28 mouse cellular contexts compared by ENCODE assay signal in genomic region chr17:12123168-12123567, GRCm38 (mm10). TPM values are rescaled to one million over a fixed set of nuclear protein-coding genes. Genes with fewer than 3 reads are reported as not detected.
DNase-seq lines count a peak whose midpoint lies in the region; ATAC-seq and TF ChIP-seq lines count a peak whose summit lies in the region.
"Had no signal": no experiment of that assay in that cellular context is flagged by ENCODE, and none has a peak within 500 bp of the region (broad histone marks: within the 10 kb centered on the region; RNA-seq: fewer than 3 reads in every experiment).

No protein-coding gene starts in this region.

- H3K9ac ChIP-seq in heart, embryonic 13.5 days, result no peak overlapping the region; the same call in 1 of the 2 replicates
- H3K9ac ChIP-seq: embryonic facial prominence, embryonic 15.5 days; forebrain, postnatal 0 days; hindbrain, embryonic 13.5 days; limb, embryonic 15.5 days; neural tube, embryonic 13.5 days had no signal

- no peak for TF ChIP-seq CTCF in small intestine, adult 2 months (IDR thresholded peaks at IDR 0.05; ENCODE audit: extremely low read depth, insufficient read length, insufficient replicate concordance, low read depth, low read length)

- no peak for ATAC-seq in heart, embryonic 13.5 days (ENCODE audit: extremely low read depth, insufficient number of reproducible peaks, low FRiP score, low TSS enrichment)
- ATAC-seq: CD4-positive, CD25-positive, alpha-beta regulatory T cell, adult 4 months; forebrain, postnatal 0 days; inflammation-experienced regulatory T-cells, adult 6 months; Patski had no signal

- peak; percentile 30 for DNase-seq in adrenal gland, adult 2 months
- DNase-seq in adrenal gland, postnatal 4 days (ENCODE audit: low spot score in 2 of 2), result no peak
- DNase-seq in heart, adult 8-10 months (ENCODE audit: low spot score), result no peak
- peak; percentile 35 for DNase-seq in induced T-regulatory cell, adult 2 months (ENCODE audit: low read depth)
- no peak for DNase-seq in cerebellum, adult 11-12 months
- DNase-seq in layer of hippocampus, adult 8-10 months (ENCODE audit: low spot score in 2 of 2), result no peak
- DNase-seq: adrenal gland, postnatal 25 days; cerebellum, adult 9-11 months; forebrain, postnatal 0 days; gastrocnemius, postnatal 25 days; kidney, adult 18-20 months; left cerebral cortex, postnatal 4 days; lung, postnatal 4 days; midbrain, embryonic 14.5 days; retina, postnatal 1 day; right cerebral cortex, postnatal 25 days; thymus, adult 18-20 months; thymus, postnatal 36 days had no signal

- TF ChIP-seq POLR2A in small intestine, adult 2 months (IDR thresholded peaks at IDR 0.05; ENCODE audit: low read depth, low read length), result no peak

- WGBS in heart, embryonic 13.5 days, result 27% methylated on average over 3 of the region's 3 CpGs
- 51% methylated on average over 3 of the region's 3 CpGs for WGBS in small intestine, adult 2 months

- no peaks in the 10 kb centered on the region for H3K27me3 ChIP-seq in heart, embryonic 13.5 days (replicated peaks)
- no peaks in the 10 kb centered on the region for H3K27me3 ChIP-seq in small intestine, adult 2 months (ENCODE audit: control insufficient read depth, insufficient read depth, low read length)
- H3K27me3 ChIP-seq: embryonic facial prominence, embryonic 15.5 days; hindbrain, embryonic 13.5 days; limb, embryonic 15.5 days; neural tube, embryonic 13.5 days; Patski had no signal

- H3K9me3 ChIP-seq in heart, embryonic 13.5 days, result peaks cover 6% of the 10 kb centered on the region; the same call in 1 of the 2 replicates
- H3K9me3 ChIP-seq: embryonic facial prominence, embryonic 15.5 days; forebrain, embryonic 10.5 days; limb, embryonic 15.5 days; neural tube, embryonic 13.5 days had no signal

- peaks cover 32% of the 10 kb centered on the region for H3K4me1 ChIP-seq in heart, embryonic 13.5 days
- H3K4me1 ChIP-seq in small intestine, adult 2 months (ENCODE audit: control insufficient read depth, insufficient read depth, insufficient read length, low read length), result peaks cover 7% of the 10 kb centered on the region; the same call in 1 of the 2 replicates

- H3K27ac ChIP-seq in heart, embryonic 13.5 days (replicated peaks), result 0 out of 2 replicates have a peak overlapping the region, but pooled peaks have one; percentile 5
- H3K27ac ChIP-seq in small intestine, adult 2 months (ENCODE audit: insufficient read depth, low read depth, low read length), result peak overlapping the region; percentile 63; the same call in 1 of the 2 replicates
- H3K27ac ChIP-seq: embryonic facial prominence, embryonic 15.5 days; forebrain, embryonic 10.5 days; hindbrain, embryonic 13.5 days; limb, embryonic 15.5 days; neural tube, embryonic 13.5 days had no signal

- 0 out of 2 replicates have a peak overlapping the region, but pooled peaks have one; percentile 3 for H3K4me3 ChIP-seq in heart, embryonic 13.5 days
- H3K4me3 ChIP-seq in small intestine, adult 2 months (ENCODE audit: low read depth, low read length), result no peak overlapping the region
- H3K4me3 ChIP-seq: embryonic facial prominence, embryonic 15.5 days; forebrain, embryonic 10.5 days; hindbrain, embryonic 13.5 days; limb, embryonic 15.5 days; neural tube, embryonic 13.5 days had no signal

- H3K4me2 ChIP-seq in heart, embryonic 13.5 days, result peak overlapping the region; percentile 96
- H3K4me2 ChIP-seq: embryonic facial prominence, embryonic 15.5 days; hindbrain, embryonic 13.5 days; limb, embryonic 15.5 days; neural tube, embryonic 13.5 days had no signal

- H3K36me3 ChIP-seq in heart, embryonic 13.5 days, result peaks cover 29% of the 10 kb centered on the region
- H3K36me3 ChIP-seq in small intestine, adult 2 months (ENCODE audit: control insufficient read depth, insufficient read depth, low read length), result peaks cover 5% of the 10 kb centered on the region; the same call in 1 of the 2 replicates

RNA-seq across cellular contexts. Expression of gene Agpat4, which starts 4.7 kb away (rescaled TPM):
- total RNA-seq in adrenal gland, adult 2 months (2021), result 10 to 100 TPM; 23.9 to 85.2 TPM
- 13.1 and 20.7 TPM in 2 replicates for polyA plus RNA-seq in adrenal gland, adult 2 months (2012; rRNA removed)
- 10 to 100 TPM; 26.0 to 26.4 TPM for total RNA-seq in adrenal gland, postnatal 4 days (2021)
- polyA plus RNA-seq in heart, embryonic 13.5 days (2015; fragmentation: Nextera tagmentation; extraction: Ambion mirVana), result 16.8 and 16.9 TPM in 2 replicates
- total RNA-seq in heart, adult 8-10 months (2022), result 1 to 10 TPM; 2.5 to 3.8 (median 3.4) TPM
- 5.9 and 10.3 TPM in 2 replicates for polyA plus RNA-seq in small intestine, adult 2 months (2012; rRNA removed)
- total RNA-seq in layer of hippocampus, adult 8-10 months (2022), result 10 to 100 TPM; 63.1 to 76.5 (median 71.2) TPM

Comparison
In these comparisons a context has a peak if more than half of its experiments do, and no peak if none do; other contexts are left out.
1. DNase-seq: peak in adrenal gland, adult 2 months (single experiment) and induced T-regulatory cell, adult 2 months (single experiment); none in adrenal gland, postnatal 4 days (0 of 2), heart, adult 8-10 months (single experiment), cerebellum, adult 11-12 months (single experiment) and layer of hippocampus, adult 8-10 months (0 of 2).
2. RNA of gene Agpat4, which starts 4.7 kb away (total RNA-seq): 23.9 to 85.2 TPM in adrenal gland, adult 2 months, 63.1 to 76.5 TPM in layer of hippocampus, adult 8-10 months and 26.0 to 26.4 TPM in adrenal gland, postnatal 4 days; 2.5 to 3.8 TPM in heart, adult 8-10 months; every median in the first group is over 4 times any median in the second.